Mouse (Mus musculus) adrenal gland, adult (tissue): ENCODE measurements at regions not wholly inside any gene's neighbourhood (a gene's known extent, or its start where the extent isn't known, plus 50 kb on each side); places are given as distances from the start of the nearest gene placed in this dataset.
A peak's percentile ranks its signal among the peaks of the same experiment; 100 is the strongest.
"Not testable (repeated sequence)": the region's sequence is repeated elsewhere in the genome, so short reads cannot be mapped to it uniquely, and the experiment has no call there.

Source experiments
- DNase-seq, 2 experiments: peaks; one replicate each; pipeline ENCODE4 v3.0.0; 2022 to 2023; ENCODE audit warnings: low spot score in 1 of 2; ENCODE audit not compliant: inconsistent age in 2 of 2

- no peak for DNase-seq
Measured at GRCm38 (mm10) chr13:111904616-111905212, 95.9 kb upstream of the Map3k1 start.

- peak; percentile 78 to 94 for DNase-seq
Measured at GRCm38 (mm10) chr13:111905213-111905701, 96.5 kb upstream of the Map3k1 start.

GRCm38 (mm10) chr13:111911071-111911470, 102.3 kb upstream of the Map3k1 start:
- peak; percentile 31 to 64 for DNase-seq

DNA sequence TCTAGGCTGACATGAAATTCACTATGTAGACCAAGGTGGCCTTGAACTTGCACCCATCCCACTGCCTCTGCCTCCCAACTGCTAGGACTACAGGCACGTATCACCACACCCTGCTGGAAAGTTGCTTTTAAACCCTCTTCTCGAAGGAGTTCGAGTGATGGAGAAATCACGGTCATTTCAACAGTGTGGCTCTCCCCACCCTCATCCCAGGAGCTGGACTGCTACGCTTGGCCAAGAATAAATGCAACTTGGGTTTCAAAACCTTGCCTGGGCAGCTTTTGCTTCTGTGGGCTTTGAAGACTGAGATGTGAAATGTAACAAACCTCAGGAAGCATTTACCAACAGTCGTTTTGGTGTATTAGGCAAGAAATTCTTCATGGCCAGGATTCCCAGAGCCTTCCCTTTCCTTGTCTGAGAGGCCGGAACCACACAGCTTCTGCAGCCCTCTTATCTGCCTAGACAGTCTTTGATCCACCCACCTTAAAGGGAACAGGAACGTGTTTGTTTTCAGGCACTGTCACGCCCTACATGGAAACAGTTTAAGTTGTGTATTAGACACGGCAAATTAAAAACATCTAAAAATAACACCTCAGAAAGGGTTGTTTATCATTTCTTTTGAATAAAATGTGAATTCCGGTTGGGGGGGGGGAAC, 103.0 kb upstream of the Map3k1 start:
- DNase-seq = peak in 1 of 2 experiments; percentile 63

- DNase-seq = no peak
Measured at GRCm38 (mm10) chr13:111914348-111914913, 105.6 kb upstream of the Map3k1 start.

DNA sequence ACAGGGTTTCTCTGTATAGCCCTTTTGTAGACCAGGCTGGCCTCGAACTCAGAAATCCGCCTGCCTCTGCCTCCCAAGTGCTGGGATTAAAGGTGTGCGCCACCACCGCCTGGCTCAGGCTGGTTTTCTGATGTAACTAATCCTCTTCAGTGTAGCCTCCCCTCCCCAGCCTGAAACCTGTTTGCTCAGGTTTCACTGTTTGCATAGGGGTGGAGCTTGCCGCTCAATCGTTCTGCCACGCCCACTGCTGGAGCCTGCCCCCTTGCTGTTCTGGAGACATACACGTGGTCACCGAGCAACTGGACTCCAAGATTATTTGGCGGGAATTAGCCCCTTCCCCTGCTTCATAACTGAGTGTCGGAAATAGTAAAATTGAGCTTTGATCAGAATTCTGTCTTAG, 110.6 kb upstream of the Map3k1 start:
- not testable (repeated sequence) for DNase-seq

GRCm38 (mm10) chr13:111920534-111920933, 111.7 kb upstream of the Map3k1 start:
- no peak for DNase-seq

GRCm38 (mm10) chr13:111921142-111922035, 112.6 kb upstream of the Map3k1 start:
- DNase-seq = no peak

DNA sequence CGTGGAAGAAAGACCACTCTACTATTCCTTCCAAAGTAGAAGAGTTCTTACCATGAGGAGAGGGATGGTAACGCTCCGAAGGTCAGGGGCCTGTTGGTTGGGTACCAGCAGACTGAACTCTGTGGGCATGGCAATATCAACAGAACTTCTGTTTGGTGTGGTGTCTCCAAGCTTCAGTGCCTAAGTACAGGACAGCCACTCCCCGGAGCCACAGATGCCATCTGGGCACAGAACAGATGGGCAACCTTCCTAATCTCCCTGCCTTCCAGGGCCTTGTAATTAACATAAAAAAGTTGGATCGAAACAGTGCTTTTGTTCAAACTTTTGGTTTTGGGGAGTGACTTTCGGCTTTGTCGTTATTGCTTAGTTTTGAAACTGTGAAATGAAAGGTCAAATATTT, 116.6 kb upstream of the Map3k1 start:
- no peak for DNase-seq

- peak in 1 of 2 experiments; percentile 44 for DNase-seq
Measured at GRCm38 (mm10) chr13:111926801-111927200, 118.0 kb upstream of the Map3k1 start.

- DNase-seq = no peak
Measured at GRCm38 (mm10) chr13:111927489-111927888, 118.7 kb upstream of the Map3k1 start.

GRCm38 (mm10) chr13:111928636-111929544, 120.1 kb upstream of the Map3k1 start:
- peak; percentile 20 to 66 for DNase-seq

GRCm38 (mm10) chr13:111929908-111930307, 121.1 kb upstream of the Map3k1 start:
- DNase-seq = no peak

DNA sequence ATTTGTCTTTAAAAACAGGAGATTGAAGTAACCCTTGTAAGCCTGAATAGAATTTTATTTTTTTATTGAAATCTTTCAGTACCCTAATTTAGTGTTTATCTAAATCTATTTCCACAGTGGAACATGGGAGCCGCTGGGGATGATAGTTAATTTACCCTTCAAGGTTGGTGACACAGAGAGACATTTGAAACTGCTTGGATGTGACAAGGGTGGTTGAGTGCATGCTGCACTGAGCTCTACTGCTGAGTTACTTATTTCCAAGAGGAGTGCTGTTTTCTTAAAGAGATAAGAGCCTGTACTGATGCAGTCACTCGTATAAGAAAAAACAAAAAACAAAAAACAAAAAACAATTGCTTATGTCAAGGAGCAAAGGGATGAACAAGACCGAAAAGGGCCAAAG, 123.7 kb upstream of the Map3k1 start:
- DNase-seq = no peak

DNA sequence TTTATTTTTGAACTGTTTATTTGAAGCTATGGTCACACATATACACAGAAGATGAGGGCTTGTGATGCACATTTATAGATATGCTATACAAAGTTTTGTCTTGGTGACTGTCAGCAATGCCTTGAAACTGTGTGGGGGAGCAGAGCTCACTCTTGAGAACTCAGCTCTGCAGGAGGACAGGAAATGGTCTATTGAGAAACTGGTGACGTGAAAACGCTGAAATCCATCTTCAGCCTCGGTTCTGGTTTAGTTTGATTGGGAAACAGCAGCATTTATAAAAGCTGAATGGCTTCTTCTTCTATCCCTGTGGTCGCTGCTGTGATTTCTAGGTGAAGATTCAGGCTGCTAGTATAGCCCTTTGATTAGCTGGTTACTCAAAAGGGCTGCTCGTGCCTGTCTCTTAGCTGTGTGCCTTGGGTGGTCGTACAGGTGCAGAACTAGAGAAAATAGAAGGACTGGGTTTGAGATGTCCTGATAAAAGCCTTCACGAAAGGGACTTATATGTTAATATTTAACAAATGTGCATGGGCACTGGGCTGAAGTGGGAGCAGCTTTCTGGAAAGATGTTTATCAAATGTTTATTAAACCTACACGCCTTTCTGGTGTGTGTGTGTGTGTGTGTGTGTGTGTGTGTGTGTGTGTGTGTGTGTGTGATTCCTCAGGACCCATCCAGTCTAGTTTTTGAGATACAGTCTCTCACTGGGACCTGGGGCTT, 124.9 kb upstream of the Map3k1 start:
- DNase-seq = peak in 1 of 2 experiments; percentile 53

DNA sequence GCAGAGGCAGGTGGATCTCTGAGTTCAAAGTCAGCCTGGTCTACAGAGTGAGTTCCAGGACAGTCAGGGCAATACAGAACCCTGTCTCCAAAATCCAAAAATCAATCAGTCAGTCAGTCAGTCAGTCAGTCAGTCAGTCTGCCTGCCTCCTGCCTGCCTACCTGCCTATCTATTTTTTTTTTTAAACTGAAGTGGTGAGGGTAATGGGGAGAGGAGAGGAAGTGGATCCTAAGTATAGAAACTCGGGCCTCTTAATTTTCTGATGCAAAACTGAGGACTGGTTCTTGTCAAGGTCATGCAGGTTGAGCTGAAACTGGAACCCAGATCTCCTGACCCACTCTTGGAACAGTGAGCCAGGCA, 126.9 kb upstream of the Map3k1 start:
- no peak for DNase-seq

- DNase-seq = peak; percentile 59 to 89
Measured at GRCm38 (mm10) chr13:111936081-111936857, 127.5 kb upstream of the Map3k1 start.

GRCm38 (mm10) chr13:111936983-111937382, 128.2 kb upstream of the Map3k1 start:
- no peak for DNase-seq

- DNase-seq = no peak
Measured at GRCm38 (mm10) chr13:111938896-111939422, 130.2 kb upstream of the Map3k1 start.
